Mouse (Mus musculus) layer of hippocampus, adult 9-10 months (tissue): Measurements from ENCODE around the gene Fam114a1.

ENCODE experiments used
- DNase-seq: peaks from one replicate; pipeline ENCODE4 v3.0.0; 2022; ENCODE audit warnings: low spot score

Gene Fam114a1

GRCm38 (mm10) chr5:65059806-65060205 is 89.9 kb downstream of the Fam114a1 start:
- no peak for DNase-seq

- DNase-seq = no peak
These were observed 92.4 kb downstream of the Fam114a1 start for GRCm38 (mm10) chr5:65062236-65062635.

- DNase-seq = no peak
These were observed 93.4 kb downstream of the Fam114a1 start for GRCm38 (mm10) chr5:65063266-65063665.

GRCm38 (mm10) chr5:65068166-65068565 is 98.3 kb downstream of the Fam114a1 start:
- no peak for DNase-seq

- DNase-seq = no peak
These were observed 100.0 kb downstream of the Fam114a1 start for GRCm38 (mm10) chr5:65069872-65070271.

- no peak for DNase-seq
These were observed 101.8 kb downstream of the Fam114a1 start for GRCm38 (mm10) chr5:65071689-65072118.

GRCm38 (mm10) chr5:65073247-65073646 is 103.4 kb downstream of the Fam114a1 start:
- no peak for DNase-seq

- DNase-seq = no peak
These were observed 104.8 kb downstream of the Fam114a1 start for GRCm38 (mm10) chr5:65074693-65075092.

GRCm38 (mm10) chr5:65076087-65076486 is 106.2 kb downstream of the Fam114a1 start:
- DNase-seq = no peak

- no peak for DNase-seq
These were observed 106.9 kb downstream of the Fam114a1 start for GRCm38 (mm10) chr5:65076748-65077147.

GRCm38 (mm10) chr5:65078081-65078480 is 108.2 kb downstream of the Fam114a1 start:
- no peak for DNase-seq

- peak; percentile 21 for DNase-seq
These were observed 110.0 kb downstream of the Fam114a1 start for GRCm38 (mm10) chr5:65079881-65080280.

- no peak for DNase-seq
These were observed 112.0 kb downstream of the Fam114a1 start for GRCm38 (mm10) chr5:65081836-65082235.

GRCm38 (mm10) chr5:65086522-65086921 is 116.7 kb downstream of the Fam114a1 start:
- no peak for DNase-seq

- DNase-seq = no peak
These were observed 119.8 kb downstream of the Fam114a1 start for GRCm38 (mm10) chr5:65089707-65090106.

- DNase-seq = no peak
These were observed 121.5 kb downstream of the Fam114a1 start for GRCm38 (mm10) chr5:65091184-65091858.
